Mouse (Mus musculus) spleen, postnatal 4 days (tissue): ENCODE results near the gene Cdh3.

Experiments
- DNase-seq, 2 experiments: peaks; one replicate each; pipeline ENCODE4 v3.0.0; 2022; ENCODE audit warnings: low spot score in 2 of 2

Cdh3 gene

GRCm38 (mm10) chr8:106510365-106510975 lies at the start of gene Cdh3:
TSS of gene Cdh3 (plus strand) at chr8:106510891.
- DNase-seq = no peak

- DNase-seq = no peak
Observed at GRCm38 (mm10) chr8:106462131-106462530, 48.6 kb upstream of the Cdh3 start.

- DNase-seq = no peak
Observed at GRCm38 (mm10) chr8:106463795-106464194, 46.9 kb upstream of the Cdh3 start.

GRCm38 (mm10) chr8:106469485-106469884 lies 41.2 kb upstream of the Cdh3 start:
- peak in 1 of 2 experiments; percentile 47 for DNase-seq

- DNase-seq = peak in 1 of 2 experiments; percentile 47
Observed at GRCm38 (mm10) chr8:106474001-106474400, 36.7 kb upstream of the Cdh3 start.

GRCm38 (mm10) chr8:106500018-106500685 lies 10.5 kb upstream of the Cdh3 start, which contains the start of gene 6030452D12Rik:
TSS of gene 6030452D12Rik (plus strand) at chr8:106500522.
- no peak for DNase-seq

GRCm38 (mm10) chr8:106504241-106504640 lies 6.5 kb upstream of the Cdh3 start:
- no peak for DNase-seq

GRCm38 (mm10) chr8:106505328-106505965 lies 5.2 kb upstream of the Cdh3 start:
- DNase-seq = no peak

GRCm38 (mm10) chr8:106506106-106506505 lies 4.6 kb upstream of the Cdh3 start:
- DNase-seq = no peak

GRCm38 (mm10) chr8:106507761-106508331 lies 2.8 kb upstream of the Cdh3 start:
- DNase-seq = no peak

GRCm38 (mm10) chr8:106508456-106508855 lies 2.2 kb upstream of the Cdh3 start:
- DNase-seq = no peak

GRCm38 (mm10) chr8:106509079-106509780 lies 1.5 kb upstream of the Cdh3 start:
- no peak for DNase-seq

- no peak for DNase-seq
Observed at GRCm38 (mm10) chr8:106511065-106511501, 392 bp downstream of the Cdh3 start.

- DNase-seq = no peak
Observed at GRCm38 (mm10) chr8:106511531-106512041, 895 bp downstream of the Cdh3 start.

GRCm38 (mm10) chr8:106512475-106513150 lies 1.9 kb downstream of the Cdh3 start:
- DNase-seq = no peak

GRCm38 (mm10) chr8:106515946-106516479 lies 5.3 kb downstream of the Cdh3 start:
- no peak for DNase-seq

- DNase-seq = no peak
Observed at GRCm38 (mm10) chr8:106516581-106516980, 5.9 kb downstream of the Cdh3 start.

- DNase-seq = no peak
Observed at GRCm38 (mm10) chr8:106518763-106519162, 8.1 kb downstream of the Cdh3 start.

- DNase-seq = no peak
Observed at GRCm38 (mm10) chr8:106520578-106520977, 9.9 kb downstream of the Cdh3 start.

GRCm38 (mm10) chr8:106521845-106522244 lies 11.2 kb downstream of the Cdh3 start:
- no peak for DNase-seq

- DNase-seq = no peak
Observed at GRCm38 (mm10) chr8:106526725-106527124, 16.0 kb downstream of the Cdh3 start.
